Mouse (Mus musculus) kidney, adult 18-20 months (tissue): ENCODE data around the gene Efhb.

Source experiments
- DNase-seq: peaks from one replicate; pipeline ENCODE4 v3.0.0; 2021

The Efhb gene

DNA sequence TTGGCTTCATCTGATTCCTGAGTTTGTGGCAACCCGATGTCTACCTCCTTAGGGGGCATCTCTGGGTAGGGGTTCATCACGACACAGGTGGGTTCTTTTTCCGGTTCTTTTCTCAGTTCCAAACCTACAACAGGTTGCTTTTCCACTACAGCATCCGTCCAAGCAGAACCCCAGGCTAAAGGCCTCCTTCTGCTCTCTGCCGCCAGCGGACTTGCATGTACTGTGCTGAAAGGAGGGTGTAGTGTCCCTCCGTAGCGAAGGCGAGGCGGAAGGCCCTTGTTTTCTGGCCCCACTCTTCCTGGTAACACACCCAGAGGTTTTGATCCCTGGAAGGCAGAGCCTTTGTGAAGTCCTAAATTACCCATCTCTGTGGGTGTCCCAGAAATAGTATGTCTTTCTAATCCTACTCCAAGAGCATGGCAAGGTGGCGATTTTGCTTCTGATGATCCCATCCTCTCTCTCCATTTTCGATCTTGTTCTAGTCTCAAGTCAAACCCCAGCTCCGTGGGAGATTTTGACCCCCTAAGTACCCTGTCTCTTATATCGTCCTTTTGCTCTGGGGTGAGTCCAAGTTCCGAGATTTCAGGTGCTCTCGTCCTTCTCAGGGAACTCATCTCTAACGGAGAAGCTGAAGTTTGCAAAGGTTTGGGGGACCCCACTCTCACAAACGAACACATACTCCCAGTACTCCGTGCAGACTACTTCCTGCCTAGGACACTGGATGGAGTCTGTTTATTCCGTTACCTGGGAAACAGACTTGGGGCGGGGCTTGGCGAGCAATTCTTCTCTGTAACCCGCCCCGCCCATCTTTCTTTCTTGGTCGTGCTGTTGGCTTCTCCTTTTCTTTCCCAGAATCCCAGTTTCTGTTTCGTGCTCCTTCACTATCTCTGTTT is at the start of gene Efhb:
TSS of gene Efhb (minus strand) at position 719 of the 893 bp plus-strand sequence.
- DNase-seq, result peak; percentile 90

DNA sequence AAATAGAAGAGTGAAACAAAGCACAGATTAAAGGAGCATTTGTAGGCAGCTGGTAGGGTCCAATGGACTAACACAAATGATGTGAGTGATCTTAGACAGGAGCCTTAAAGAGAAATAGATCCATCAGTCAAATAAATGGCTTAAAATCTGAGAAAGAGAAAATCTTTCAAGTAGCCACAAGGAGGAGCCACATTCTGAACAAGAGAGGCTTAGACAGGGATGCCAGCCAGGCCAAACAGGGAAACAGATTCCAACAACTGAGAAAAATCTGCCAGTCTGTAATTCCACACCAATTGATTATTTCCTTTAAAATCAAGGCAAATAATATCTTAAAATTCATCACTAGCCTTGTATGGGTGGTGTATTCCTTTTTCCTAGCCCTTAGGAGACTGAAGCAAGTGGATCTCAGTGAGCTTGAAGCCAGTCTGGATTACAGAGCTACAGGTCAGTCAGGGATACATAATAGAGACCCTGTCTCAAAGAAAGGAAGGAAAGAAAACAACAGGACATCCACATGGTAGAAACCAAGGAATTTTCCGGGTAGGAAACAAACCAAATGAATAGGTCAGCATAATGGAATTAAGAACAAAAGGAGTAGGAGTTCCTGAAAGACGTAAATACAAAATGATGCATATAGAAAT is 49.3 kb upstream of the Efhb start:
- DNase-seq, result no peak

GRCm38 (mm10) chr17:53502966-53503365 is 39.8 kb upstream of the Efhb start:
- no peak for DNase-seq

GRCm38 (mm10) chr17:53489007-53489378 is 25.9 kb upstream of the Efhb start:
- DNase-seq, result no peak

GRCm38 (mm10) chr17:53488291-53489006 is 25.3 kb upstream of the Efhb start:
- no peak for DNase-seq

- no peak for DNase-seq
Measured at GRCm38 (mm10) chr17:53480433-53480832, 17.3 kb upstream of the Efhb start.

DNA sequence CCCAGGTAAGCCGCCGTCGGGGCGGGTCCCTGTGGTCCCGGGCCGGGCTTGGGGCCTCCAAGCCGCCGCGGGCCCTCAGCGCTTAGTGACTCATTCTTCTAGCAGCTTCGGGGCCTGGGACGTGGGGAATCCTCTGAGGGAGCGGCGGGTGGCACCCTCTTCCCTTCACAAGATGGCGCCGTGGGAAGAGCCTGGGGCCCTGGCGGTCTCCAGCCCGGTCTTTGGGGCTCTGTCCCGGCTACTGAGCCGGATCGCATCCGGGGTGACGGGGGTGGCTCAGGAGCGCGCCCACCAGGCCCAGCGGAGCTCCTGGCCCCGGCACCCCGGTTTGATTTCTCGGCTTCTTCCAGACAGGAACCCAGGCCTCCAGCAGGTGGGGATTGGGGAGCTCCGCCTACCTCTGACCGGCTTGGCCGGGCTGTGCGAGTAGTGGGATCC is 16.5 kb upstream of the Efhb start:
- peak; percentile 74 for DNase-seq

GRCm38 (mm10) chr17:53478858-53479603 is 15.9 kb upstream of the Efhb start, which contains the start of gene Rab5a:
Rab5a (plus strand) TSS chr17:53479234.
- DNase-seq, result peak; percentile 100

- no peak for DNase-seq
Measured at GRCm38 (mm10) chr17:53478066-53478857, 15.1 kb upstream of the Efhb start.

- no peak for DNase-seq
Measured at GRCm38 (mm10) chr17:53468697-53469096, 5.6 kb upstream of the Efhb start.

DNA sequence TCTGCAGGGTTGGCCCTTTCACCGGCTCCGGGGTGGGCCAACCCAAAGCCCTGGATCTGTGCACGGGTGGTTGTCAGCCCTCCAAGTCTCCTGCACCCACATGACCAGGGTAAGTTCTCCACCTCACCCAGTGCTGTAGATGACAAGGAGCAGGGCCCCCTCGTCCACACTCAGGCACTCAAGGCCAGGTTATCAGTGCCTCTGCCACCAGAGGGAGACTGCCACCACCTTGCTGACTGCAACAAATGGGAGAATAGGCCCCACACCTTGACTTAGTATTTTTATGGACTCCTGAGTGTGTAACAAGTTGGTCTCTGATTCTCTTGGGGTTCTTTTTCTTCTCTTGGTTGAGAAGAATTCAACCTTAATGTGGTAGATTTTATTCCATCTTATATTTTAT is 2.4 kb upstream of the Efhb start:
- no peak for DNase-seq

- no peak for DNase-seq
Measured at GRCm38 (mm10) chr17:53463496-53463840, 347 bp upstream of the Efhb start.

GRCm38 (mm10) chr17:53456742-53457141 is 6.4 kb downstream of the Efhb start:
- no peak for DNase-seq

- DNase-seq, result no peak
Measured at GRCm38 (mm10) chr17:53456152-53456551, 7.0 kb downstream of the Efhb start.

GRCm38 (mm10) chr17:53402689-53403306 is 60.3 kb downstream of the Efhb start:
- peak; percentile 46 for DNase-seq

DNA sequence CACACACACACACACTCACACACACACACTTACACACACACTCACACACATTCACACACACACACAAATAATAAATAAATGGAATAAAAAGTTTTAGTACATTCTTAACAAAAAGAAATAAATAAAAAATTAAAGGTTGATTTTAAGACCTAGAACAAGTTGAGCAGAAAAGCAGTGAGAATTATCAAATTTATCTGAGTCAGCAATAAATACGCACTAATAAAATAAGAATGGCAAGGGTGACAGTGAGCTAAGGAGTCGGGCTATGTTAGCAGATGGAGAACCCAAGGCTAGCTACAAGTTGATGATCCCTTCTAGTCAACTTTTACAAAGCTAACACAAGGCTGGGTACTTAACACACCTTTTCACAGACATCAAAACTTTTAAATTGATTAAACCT is 69.9 kb downstream of the Efhb start:
- no peak for DNase-seq

GRCm38 (mm10) chr17:53389507-53389906 is 73.6 kb downstream of the Efhb start:
- peak; percentile 5 for DNase-seq

DNA sequence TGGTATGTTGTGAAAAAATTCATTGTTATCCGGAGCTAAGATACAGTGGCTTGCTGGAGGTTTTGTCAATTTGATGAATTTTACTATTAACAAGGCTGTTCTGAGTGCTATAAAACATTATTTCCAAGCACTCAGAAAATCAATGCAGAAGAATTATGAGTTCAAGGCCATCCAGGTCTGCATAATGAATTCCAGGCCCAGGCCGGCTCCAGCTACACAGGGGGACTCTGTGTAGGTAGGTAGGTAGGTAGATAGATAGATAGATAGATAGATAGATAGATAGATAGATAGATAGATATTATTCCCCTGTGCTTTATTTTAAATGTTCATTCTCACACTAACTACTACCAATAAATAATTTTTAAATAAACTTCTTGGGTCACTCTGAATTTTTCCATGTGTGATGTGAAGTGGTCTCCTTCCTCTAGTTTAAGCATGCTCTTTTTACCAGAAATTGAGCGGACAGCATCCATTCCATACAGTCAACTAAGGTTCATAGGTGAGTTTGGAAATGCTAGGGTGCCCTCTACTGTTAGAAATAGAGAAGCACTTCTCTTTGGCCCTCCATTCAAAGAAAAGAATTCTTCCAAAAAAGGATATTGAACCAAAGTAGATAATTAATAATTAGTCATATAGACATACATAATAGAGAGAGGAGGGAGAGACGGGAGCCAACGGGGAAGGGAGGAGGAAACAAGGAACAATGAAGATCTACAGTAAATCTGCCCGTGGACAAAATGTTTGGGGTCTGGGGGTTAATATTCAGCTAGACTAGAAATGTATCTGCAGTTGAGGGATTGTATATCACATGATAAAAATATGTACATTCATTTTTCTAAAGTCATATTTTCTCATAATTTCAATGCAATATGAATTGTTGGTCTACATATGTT is 75.3 kb downstream of the Efhb start:
- no peak for DNase-seq

DNA sequence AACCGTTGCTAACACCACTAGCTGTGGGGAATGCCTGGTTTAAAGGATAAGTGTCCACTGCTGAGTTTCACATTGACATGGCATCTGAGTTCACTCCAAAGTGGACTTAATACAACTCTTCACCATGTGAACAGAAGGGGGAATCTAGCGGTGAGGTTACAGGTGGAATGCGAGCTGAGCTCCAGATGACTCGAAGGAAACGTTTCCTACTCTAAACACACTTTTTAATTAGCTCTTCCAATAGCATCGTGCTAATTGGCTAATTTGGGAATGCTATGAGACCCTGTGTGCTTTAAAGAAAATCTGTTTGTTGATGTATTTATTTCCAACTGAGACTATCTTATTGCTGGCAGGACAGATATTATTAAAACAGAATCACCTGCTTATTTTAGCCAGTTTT is 76.3 kb downstream of the Efhb start:
- DNase-seq, result no peak

DNA sequence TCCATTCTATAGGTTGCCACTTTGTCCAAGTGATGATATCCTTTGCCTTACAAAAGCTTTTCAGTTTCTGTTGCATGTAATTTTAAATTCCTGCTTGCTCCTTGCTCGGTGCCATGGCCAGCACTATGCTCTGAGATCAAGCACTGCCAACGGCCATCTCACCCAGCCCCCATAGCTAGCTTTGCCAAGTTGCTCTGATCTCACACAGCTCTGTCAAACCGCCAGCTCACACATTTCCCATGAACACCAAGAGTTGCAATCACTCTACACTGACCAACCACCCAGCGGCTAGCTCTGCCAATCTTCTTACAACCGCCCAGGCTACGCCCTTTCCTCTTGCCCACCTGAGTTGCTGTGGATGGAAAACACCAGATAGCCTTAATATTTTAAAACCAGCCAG is 99.0 kb downstream of the Efhb start:
- DNase-seq, result no peak
